Mouse (Mus musculus): ENCODE measurements around the gene Slc30a7. TPM values are rescaled to one million over a fixed set of nuclear protein-coding genes. Genes with fewer than 3 reads are reported as not detected.

Gene Slc30a7
- polyA plus RNA-seq, 2 experiments = 5.4 to 11.3 TPM

DNA sequence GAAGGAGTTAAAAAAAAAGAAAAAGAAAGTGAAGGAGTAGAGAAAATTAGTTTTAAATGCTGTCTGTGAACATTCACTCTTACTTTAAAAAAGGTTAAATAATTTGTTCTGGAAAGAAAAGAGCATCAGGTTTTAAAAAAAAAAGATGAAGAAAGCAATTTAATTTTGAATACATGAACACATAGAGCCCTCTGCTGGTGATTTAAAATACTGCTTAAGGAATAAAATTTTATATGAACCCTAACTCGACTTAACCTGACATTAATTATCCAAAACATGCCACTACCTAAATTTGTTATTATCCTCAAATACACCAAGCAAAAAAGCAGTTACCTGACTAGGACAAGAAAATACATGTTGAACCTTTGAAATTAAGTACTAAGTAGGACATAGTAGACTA, 28.2 kb downstream of the Slc30a7 start:
- H3K4me1 ChIP-seq (replicated peaks; ENCODE audit: control insufficient read depth in 2 of 2, insufficient read depth in 2 of 2, low read length in 1 of 2) = no peaks in the 10 kb centered on the region
- H3K9ac ChIP-seq (replicated peaks) = no peak overlapping the region
- WGBS (ENCODE audit: insufficient replicate concordance) = 16% methylated on average over 1 of the region's 1 CpGs
- ATAC-seq (ENCODE audit: insufficient read depth) (no peak), DNase-seq (ENCODE audit: low read depth in 3 of 3, low spot score in 3 of 3) (no peak)
- H3K27ac ChIP-seq = no peak overlapping the region
- H3K4me3 ChIP-seq (ENCODE audit: insufficient read depth in 1 of 2, low read depth in 2 of 2, low read length in 2 of 2) = no peak overlapping the region
- H3K4me2 ChIP-seq (ENCODE audit: low read depth) = no peak overlapping the region
- TF ChIP-seq EP300 (IDR thresholded peaks at IDR 0.05; ENCODE audit: low read depth) (no peak), CTCF (IDR thresholded peaks at IDR 0.05; ENCODE audit: low read depth) (0 out of 2 replicates have a peak, but pooled peaks have one; percentile 14)
- H3K36me3 ChIP-seq (replicated peaks; ENCODE audit: control insufficient read depth, insufficient read depth, low read depth) = peaks cover 5% of the 10 kb centered on the region; the same call in 1 of the 2 replicates
- H3K27me3 ChIP-seq (ENCODE audit: control insufficient read depth, insufficient read depth, low read length) = no peaks in the 10 kb centered on the region
- H3K9me3 ChIP-seq (ENCODE audit: control insufficient read depth, low read length) = no peaks in the 10 kb centered on the region

DNA sequence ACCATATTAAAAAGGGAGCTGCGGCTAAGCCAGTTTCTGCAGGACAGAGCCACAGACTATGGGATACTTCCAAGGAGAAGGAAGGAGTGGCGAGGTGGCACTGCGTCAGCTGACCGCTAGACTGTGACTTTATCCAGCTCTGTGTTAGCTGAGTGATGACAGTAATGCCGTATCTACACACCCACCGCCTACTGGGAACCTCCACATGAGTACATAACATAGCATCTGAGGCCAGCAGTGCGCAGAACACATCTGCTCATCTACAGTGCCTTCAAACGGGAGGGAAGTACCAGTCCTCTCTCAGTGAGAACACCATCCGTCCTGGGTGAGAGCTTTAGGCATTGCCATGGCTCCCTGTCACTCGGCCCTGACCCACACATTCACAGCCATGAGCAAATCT, 32.2 kb downstream of the Slc30a7 start:
- no peak overlapping the region for H3K4me2 ChIP-seq (ENCODE audit: low read depth)
- no peak for ATAC-seq (ENCODE audit: insufficient read depth)

DNA sequence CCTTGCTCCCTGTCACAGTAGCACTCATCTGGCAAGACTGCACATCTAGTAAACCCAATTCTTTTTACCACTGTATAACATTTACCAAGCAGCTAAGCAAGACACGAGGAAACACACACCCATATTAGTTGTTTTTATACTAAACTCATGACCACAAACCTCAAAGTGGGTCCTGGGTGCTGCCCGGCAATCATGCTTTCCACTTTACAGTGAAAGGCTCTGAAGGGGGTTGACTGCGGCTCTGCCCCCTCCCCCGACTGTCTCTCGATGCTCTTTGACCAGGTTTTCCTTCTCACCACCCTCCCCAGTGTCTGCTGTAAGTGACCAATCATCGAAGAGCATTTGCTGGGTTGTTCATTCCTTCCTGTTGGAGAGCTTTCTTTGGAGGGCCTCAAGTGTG, 33.0 kb downstream of the Slc30a7 start:
- Histone ChIP-seq H3K27ac (no peak overlapping the region), H3K9ac (replicated peaks) (no peak overlapping the region), H3K9me3 (ENCODE audit: control insufficient read depth, low read length) (no peaks in the 10 kb centered on the region), H3K4me1 (replicated peaks; ENCODE audit: control insufficient read depth in 2 of 2, insufficient read depth in 2 of 2, low read length in 1 of 2) (no peaks in the 10 kb centered on the region), H3K4me3 (ENCODE audit: insufficient read depth in 1 of 2, low read depth in 2 of 2, low read length in 2 of 2) (no peak overlapping the region), H3K36me3 (replicated peaks; ENCODE audit: control insufficient read depth, insufficient read depth, low read depth) (peaks cover 3% of the 10 kb centered on the region; the same call in 1 of the 2 replicates), H3K4me2 (ENCODE audit: low read depth) (no peak overlapping the region), H3K27me3 (ENCODE audit: control insufficient read depth, insufficient read depth, low read length) (no peaks in the 10 kb centered on the region)
- TF ChIP-seq CTCF (IDR thresholded peaks at IDR 0.05; ENCODE audit: low read depth) = no peak
- no peak for TF ChIP-seq EP300 (IDR thresholded peaks at IDR 0.05; ENCODE audit: low read depth)
- WGBS (ENCODE audit: insufficient replicate concordance) = 71% methylated on average over 6 of the region's 6 CpGs
- no peak for ATAC-seq (ENCODE audit: insufficient read depth)
- no peak for DNase-seq (ENCODE audit: low read depth in 3 of 3, low spot score in 3 of 3)

More for the DNA sequence above, 32.2 kb downstream of the Slc30a7 start:
- Histone ChIP-seq H3K36me3 (replicated peaks; ENCODE audit: control insufficient read depth, insufficient read depth, low read depth) (peaks cover 3% of the 10 kb centered on the region; the same call in 1 of the 2 replicates), H3K9ac (replicated peaks) (no peak overlapping the region), H3K27ac (no peak overlapping the region), H3K9me3 (ENCODE audit: control insufficient read depth, low read length) (no peaks in the 10 kb centered on the region), H3K27me3 (ENCODE audit: control insufficient read depth, insufficient read depth, low read length) (no peaks in the 10 kb centered on the region), H3K4me1 (replicated peaks; ENCODE audit: control insufficient read depth in 2 of 2, insufficient read depth in 2 of 2, low read length in 1 of 2) (no peaks in the 10 kb centered on the region), H3K4me3 (ENCODE audit: insufficient read depth in 1 of 2, low read depth in 2 of 2, low read length in 2 of 2) (no peak overlapping the region)
- 82% methylated on average over 10 of the region's 10 CpGs for WGBS (ENCODE audit: insufficient replicate concordance)
- TF ChIP-seq EP300 (IDR thresholded peaks at IDR 0.05; ENCODE audit: low read depth) = no peak
- no peak for TF ChIP-seq CTCF (IDR thresholded peaks at IDR 0.05; ENCODE audit: low read depth)
- DNase-seq (ENCODE audit: low read depth in 3 of 3, low spot score in 3 of 3) = no peak

DNA sequence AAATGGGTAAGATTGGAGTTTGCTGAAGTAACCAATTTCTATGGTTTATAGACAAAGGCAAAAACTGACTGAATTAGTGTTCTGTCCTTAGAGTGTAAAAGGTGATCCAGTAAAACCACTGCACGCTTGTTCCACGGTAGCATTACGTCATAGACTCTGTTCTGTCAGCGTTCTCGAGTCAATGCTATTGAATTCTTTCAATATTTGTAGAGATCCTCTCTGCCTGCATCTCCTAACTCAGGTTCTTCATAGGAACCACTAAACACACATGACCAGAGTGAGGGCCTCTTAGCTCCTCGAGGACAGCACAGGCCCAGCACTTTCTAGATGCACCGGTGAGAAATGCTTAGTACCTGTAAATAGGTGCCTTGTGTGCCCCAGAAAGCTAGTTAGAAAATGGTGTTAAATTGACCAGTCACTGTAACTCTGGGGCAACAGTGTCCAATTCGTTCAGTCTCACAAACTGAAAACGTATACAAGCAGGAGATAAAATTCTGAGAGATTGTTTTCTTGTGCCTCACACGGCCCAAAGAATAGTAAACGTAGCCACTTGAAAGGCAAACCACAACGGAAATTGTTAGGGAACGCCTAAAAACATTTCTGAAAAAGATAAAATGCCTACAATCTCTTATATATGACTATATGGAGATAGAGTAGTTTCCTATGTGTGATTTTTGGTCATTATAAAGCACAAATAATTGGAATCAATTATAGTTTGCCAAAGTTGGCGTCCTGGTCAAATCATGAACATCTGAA, 35.1 kb downstream of the Slc30a7 start:
- WGBS (ENCODE audit: insufficient replicate concordance) = 75% methylated on average over 14 of the region's 14 CpGs
- Histone ChIP-seq H3K9me3 (ENCODE audit: control insufficient read depth, low read length) (no peaks in the 10 kb centered on the region), H3K4me1 (replicated peaks; ENCODE audit: control insufficient read depth in 2 of 2, insufficient read depth in 2 of 2, low read length in 1 of 2) (no peaks in the 10 kb centered on the region), H3K36me3 (replicated peaks; ENCODE audit: control insufficient read depth, insufficient read depth, low read depth) (no peaks in the 10 kb centered on the region; the same call in 1 of the 2 replicates), H3K27me3 (ENCODE audit: control insufficient read depth, insufficient read depth, low read length) (no peaks in the 10 kb centered on the region), H3K4me2 (ENCODE audit: low read depth) (no peak overlapping the region), H3K27ac (no peak overlapping the region), H3K9ac (replicated peaks) (no peak overlapping the region), H3K4me3 (ENCODE audit: insufficient read depth in 1 of 2, low read depth in 2 of 2, low read length in 2 of 2) (no peak overlapping the region)
- TF ChIP-seq EP300 (IDR thresholded peaks at IDR 0.05; ENCODE audit: low read depth) (no peak), CTCF (IDR thresholded peaks at IDR 0.05; ENCODE audit: low read depth) (no peak)
- ATAC-seq (ENCODE audit: insufficient read depth) (no peak), DNase-seq (ENCODE audit: low read depth in 3 of 3, low spot score in 3 of 3) (no peak)

DNA sequence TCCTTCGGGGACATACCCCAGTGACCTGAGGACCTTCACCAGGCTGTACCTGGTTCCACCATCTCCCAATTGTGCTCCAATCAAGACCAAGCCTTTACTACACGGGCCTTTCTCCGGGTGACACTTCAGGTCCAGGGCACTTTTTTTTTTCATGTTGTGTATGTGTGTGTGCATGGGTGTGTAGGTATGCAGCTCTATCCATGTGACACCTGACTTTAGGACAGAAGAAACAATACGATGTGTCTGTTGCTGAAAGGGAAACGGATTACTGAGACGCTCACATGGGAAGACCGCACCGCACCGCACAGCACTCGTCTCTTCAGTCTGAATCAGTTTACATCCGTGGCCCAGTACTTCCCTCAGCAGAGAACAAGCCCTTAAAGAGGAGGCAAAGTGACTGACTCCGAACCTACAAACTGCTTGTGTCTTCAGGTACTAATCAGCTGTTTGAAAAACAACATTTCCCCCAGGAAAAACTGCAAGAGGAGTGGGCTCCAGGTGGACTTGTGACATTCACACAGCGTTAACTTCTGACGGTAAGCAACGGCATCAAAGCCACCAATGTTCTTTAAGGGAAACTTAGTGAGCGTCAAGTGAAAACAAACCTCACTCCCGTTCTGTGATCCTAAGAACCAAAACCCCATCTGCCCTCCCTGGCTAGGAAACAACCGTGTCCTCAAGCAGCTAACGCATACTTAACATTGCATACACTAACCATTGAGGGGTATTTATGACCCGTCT, 36.0 kb downstream of the Slc30a7 start:
- H3K9me3 ChIP-seq (ENCODE audit: control insufficient read depth, low read length) = no peaks in the 10 kb centered on the region
- H3K27me3 ChIP-seq (ENCODE audit: control insufficient read depth, insufficient read depth, low read length) = no peaks in the 10 kb centered on the region
- 85% methylated on average over 20 of the region's 20 CpGs for WGBS (ENCODE audit: insufficient replicate concordance)
- no peak overlapping the region for H3K9ac ChIP-seq (replicated peaks)
- TF ChIP-seq EP300 (IDR thresholded peaks at IDR 0.05; ENCODE audit: low read depth) (no peak), CTCF (IDR thresholded peaks at IDR 0.05; ENCODE audit: low read depth) (no peak)
- H3K36me3 ChIP-seq (replicated peaks; ENCODE audit: control insufficient read depth, insufficient read depth, low read depth) = no peaks in the 10 kb centered on the region; the same call in 1 of the 2 replicates
- H3K4me2 ChIP-seq (ENCODE audit: low read depth) = no peak overlapping the region
- no peaks in the 10 kb centered on the region for H3K4me1 ChIP-seq (replicated peaks; ENCODE audit: control insufficient read depth in 2 of 2, insufficient read depth in 2 of 2, low read length in 1 of 2)
- DNase-seq (ENCODE audit: low read depth in 3 of 3, low spot score in 3 of 3) (no peak), ATAC-seq (ENCODE audit: insufficient read depth) (no peak)
- H3K4me3 ChIP-seq (ENCODE audit: insufficient read depth in 1 of 2, low read depth in 2 of 2, low read length in 2 of 2) = no peak overlapping the region
- no peak overlapping the region for H3K27ac ChIP-seq
